8 mouse cellular contexts compared by ENCODE assay signal in genomic region chr4:118089939-118090338, GRCm38 (mm10). TPM values are rescaled to one million over a fixed set of nuclear protein-coding genes. Genes with fewer than 3 reads are reported as not detected.
DNase-seq lines count a peak whose midpoint lies in the region; ATAC-seq and TF ChIP-seq lines count a peak whose summit lies in the region.
"Had no signal": no experiment of that assay in that cellular context is flagged by ENCODE, and none has a peak within 500 bp of the region (broad histone marks: within the 10 kb centered on the region; RNA-seq: fewer than 3 reads in every experiment).

No protein-coding gene starts in this region.

- in situ Hi-C loops in Patski (cut with MboI; ENCODE audit: low pct_unique_long_range_greater_than_20kb): loop anchor here (5.0 kb wide), 1 partner anchor 202 kb away; the partner anchor contains the start of gene Ptprf

- H3K4me1 ChIP-seq in hindbrain, postnatal 0 days (ENCODE audit: insufficient read depth, low read length): no peaks in the 10 kb centered on the region
- H3K4me1 ChIP-seq in stomach, postnatal 0 days (replicated peaks; ENCODE audit: control insufficient read depth, insufficient read depth): no peaks in the 10 kb centered on the region

- no peaks in the 10 kb centered on the region for H3K36me3 ChIP-seq in hindbrain, postnatal 0 days (ENCODE audit: insufficient read depth, low read length)
- H3K36me3 ChIP-seq in stomach, postnatal 0 days (ENCODE audit: control insufficient read depth, insufficient read depth, low read length): no peaks in the 10 kb centered on the region

- H3K9ac ChIP-seq in hindbrain, postnatal 0 days (replicated peaks; ENCODE audit: low read length): no peak overlapping the region
- H3K9ac ChIP-seq in stomach, postnatal 0 days (ENCODE audit: low read length): no peak overlapping the region
- H3K9ac ChIP-seq: liver, embryonic 15.5 days had no signal

- no peak overlapping the region for H3K27ac ChIP-seq in hindbrain, postnatal 0 days
- no peak overlapping the region for H3K27ac ChIP-seq in stomach, postnatal 0 days (replicated peaks)
- H3K27ac ChIP-seq: liver, embryonic 15.5 days had no signal

- CTCF ChIA-PET in Patski (lab: Charles Lee): no interaction called here

- no peak for TF ChIP-seq EP300 in stomach, postnatal 0 days (optimal IDR thresholded peaks at IDR 0.05)

- 53% methylated on average over 9 of the region's 9 CpGs for WGBS in hindbrain, postnatal 0 days
- 40% methylated on average over 9 of the region's 9 CpGs for WGBS in stomach, postnatal 0 days

- H3K27me3 ChIP-seq in Patski: no peaks in the 10 kb centered on the region
- no peaks in the 10 kb centered on the region for H3K27me3 ChIP-seq in hindbrain, postnatal 0 days (ENCODE audit: insufficient read depth, low read length)
- no peaks in the 10 kb centered on the region for H3K27me3 ChIP-seq in stomach, postnatal 0 days (ENCODE audit: control insufficient read depth, insufficient read depth, low read length)
- H3K27me3 ChIP-seq: liver, embryonic 15.5 days had no signal

- peak; percentile 26 to 53 for DNase-seq in left cerebral cortex, adult 18-20 months (ENCODE audit: low spot score in 2 of 2)
- DNase-seq in left cerebral cortex, adult 11 months (ENCODE audit: low spot score): no peak
- DNase-seq in Patski (ENCODE audit: low read depth, low spot score): no peak
- DNase-seq in cerebellum, adult 8-10 months: peak; percentile 54
- peak; percentile 62 for DNase-seq in hindbrain, postnatal 0 days (ENCODE audit: low spot score)
- DNase-seq in lung, postnatal 10 days: peak; percentile 73
- DNase-seq in stomach, postnatal 0 days (ENCODE audit: low spot score): peak; percentile 49

- TF ChIP-seq CTCF in Patski (IDR thresholded peaks at IDR 0.05): peak; percentile 84
- TF ChIP-seq CTCF in hindbrain, postnatal 0 days (IDR thresholded peaks at IDR 0.05; ENCODE audit: low read depth): peak; percentile 81
- peak; percentile 85 for TF ChIP-seq CTCF in stomach, postnatal 0 days (IDR thresholded peaks at IDR 0.05; ENCODE audit: low read depth)

- POLR2A ChIA-PET in Patski (lab: Charles Lee): no interaction called here

- no peak overlapping the region for H3K4me2 ChIP-seq in hindbrain, postnatal 0 days (ENCODE audit: low read depth, low read length)
- H3K4me2 ChIP-seq in stomach, postnatal 0 days (replicated peaks; ENCODE audit: low read depth): no peak overlapping the region
- H3K4me2 ChIP-seq: liver, embryonic 15.5 days had no signal

- H3K9me3 ChIP-seq in hindbrain, postnatal 0 days (ENCODE audit: low read length): no peaks in the 10 kb centered on the region
- no peaks in the 10 kb centered on the region for H3K9me3 ChIP-seq in stomach, postnatal 0 days (ENCODE audit: control insufficient read depth, low read length)
- H3K9me3 ChIP-seq: liver, embryonic 15.5 days had no signal

- ATAC-seq in Patski: no peak
- no peak for ATAC-seq in hindbrain, postnatal 0 days
- no peak for ATAC-seq in stomach, postnatal 0 days (ENCODE audit: low FRiP score, low TSS enrichment)

- H3K4me3 ChIP-seq in hindbrain, postnatal 0 days (ENCODE audit: low read length): no peak overlapping the region
- H3K4me3 ChIP-seq in stomach, postnatal 0 days (ENCODE audit: low read depth, low read length): no peak overlapping the region
- H3K4me3 ChIP-seq: liver, embryonic 15.5 days had no signal

RNA-seq across cellular contexts. Expression of gene St3gal3, which starts 44.8 kb away (rescaled TPM):
- 10 to 100 TPM; 45.8 to 51.2 TPM for total RNA-seq in left cerebral cortex, adult 18-20 months (2021)
- polyA plus RNA-seq in Patski (2021): 27.4 TPM
- total RNA-seq in hindbrain, postnatal 0 days (2014; rRNA removed): 50.2 and 50.9 TPM in 2 replicates
- 11.3 and 11.8 TPM in 2 replicates for polyA plus RNA-seq in hindbrain, postnatal 0 days (2015; fragmentation: Nextera tagmentation; extraction: Ambion mirVana)
- polyA plus RNA-seq in stomach, postnatal 0 days (2015; fragmentation: Nextera tagmentation; extraction: Ambion mirVana): 3.0 and 3.2 TPM in 2 replicates

Comparison
In these comparisons a context has a peak if more than half of its experiments do, and no peak if none do; other contexts are left out.
1. DNase-seq: peak in left cerebral cortex, adult 18-20 months (2 of 2), cerebellum, adult 8-10 months (single experiment), hindbrain, postnatal 0 days (single experiment), lung, postnatal 10 days (single experiment) and stomach, postnatal 0 days (single experiment); none in left cerebral cortex, adult 11 months (single experiment) and Patski (single experiment).
2. Peak in every context shown above with its lines, with median percentiles within 50 percentile points of each other: CTCF ChIP-seq.